Mouse (Mus musculus) lung, postnatal 0 days (tissue): ENCODE results near the gene Nkx1-1.

Experiments used
- CTCF ChIP-seq: IDR thresholded peaks from 2 replicates; pipeline ENCODE4 v1.5.1; 2016; ENCODE audit warnings: antibody characterized with exemption, mild to moderate bottlenecking
- EP300 ChIP-seq: IDR thresholded peaks from 2 replicates; pipeline ENCODE4 v1.6.1; 2016; ENCODE audit warnings: antibody characterized with exemption, mild to moderate bottlenecking, control low read depth

GRCm38 (mm10) chr5:33464390-33464789 is 30.6 kb upstream of the Nkx1-1 start:
- no peak for TF ChIP-seq EP300
- TF ChIP-seq CTCF = no peak
